Mouse (Mus musculus): ENCODE measurements around the gene Fam207a. TPM values are rescaled to one million over a fixed set of nuclear protein-coding genes. Genes with fewer than 3 reads are reported as not detected.

The Fam207a gene
- 7.2 and 8.8 TPM in 2 replicates for polyA plus RNA-seq (2012)

DNA sequence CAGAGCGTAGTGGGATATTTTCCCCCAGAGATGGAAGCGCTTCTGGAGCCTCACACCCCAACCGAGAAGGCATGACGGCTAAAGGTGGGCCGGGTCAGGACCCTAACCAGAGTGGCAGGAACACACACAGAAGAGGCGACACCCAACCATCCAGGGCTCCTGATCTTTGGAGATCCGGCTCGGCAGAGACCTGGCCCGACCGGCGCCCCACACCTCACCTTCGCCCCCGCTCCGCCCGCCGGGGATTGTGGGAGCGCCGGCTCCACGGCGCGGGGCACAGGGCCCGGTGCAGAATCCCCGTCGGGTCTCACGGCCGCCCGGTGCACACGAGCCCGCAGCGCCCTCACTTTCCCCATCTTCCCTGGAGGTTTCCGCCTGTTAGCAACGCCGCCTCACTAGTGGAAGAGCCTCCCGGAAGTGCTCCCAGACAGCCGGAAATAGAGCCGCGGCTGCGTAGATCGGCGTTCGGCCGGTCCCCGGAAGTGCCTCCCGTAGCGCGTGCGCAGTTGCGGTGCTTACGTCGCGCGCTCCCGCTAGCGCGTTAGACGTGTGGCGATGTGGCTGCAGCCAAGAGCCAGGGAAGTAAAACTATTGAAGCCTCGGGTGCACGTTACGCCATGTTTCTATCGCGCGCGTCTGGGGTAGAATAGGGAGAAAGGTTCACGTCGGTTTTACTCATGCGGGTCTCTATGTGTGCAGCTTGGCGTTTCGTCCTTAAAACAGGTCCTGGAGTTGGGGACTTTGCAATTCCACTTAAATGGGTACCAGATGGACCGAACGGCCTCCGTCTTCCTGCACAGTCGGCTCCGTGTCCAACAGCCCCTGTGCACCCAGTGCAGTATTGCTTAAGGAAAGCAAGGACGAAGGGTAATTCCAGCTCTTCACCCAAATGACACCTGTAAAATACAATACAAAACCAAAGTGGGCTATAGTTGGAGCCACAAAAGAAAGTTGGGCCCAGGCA, at the start of gene Fam207a:
TSS of gene Fam207a (minus strand) at position 401 of the 964 bp plus-strand sequence.
- TF ChIP-seq GATA1 (IDR thresholded peaks at IDR 0.05; ENCODE audit: low read length), result no peak
- no peak for TF ChIP-seq TAL1 (IDR thresholded peaks at IDR 0.05; ENCODE audit: low read length)
- peaks cover 3% of the 10 kb centered on the region; the same call in 1 of the 2 replicates for H3K27me3 ChIP-seq (ENCODE audit: control insufficient read depth)
- H3K4me3 ChIP-seq (replicated peaks), result peak within 1 kb of the TSS; percentile 83
- peaks cover 52% of the 10 kb centered on the region for H3K4me1 ChIP-seq (ENCODE audit: control insufficient read depth)
- H3K9me3 ChIP-seq (ENCODE audit: control insufficient read depth, low read length), result no peaks in the 10 kb centered on the region
- peaks cover 38% of the 10 kb centered on the region for H3K36me3 ChIP-seq (ENCODE audit: control insufficient read depth)

DNA sequence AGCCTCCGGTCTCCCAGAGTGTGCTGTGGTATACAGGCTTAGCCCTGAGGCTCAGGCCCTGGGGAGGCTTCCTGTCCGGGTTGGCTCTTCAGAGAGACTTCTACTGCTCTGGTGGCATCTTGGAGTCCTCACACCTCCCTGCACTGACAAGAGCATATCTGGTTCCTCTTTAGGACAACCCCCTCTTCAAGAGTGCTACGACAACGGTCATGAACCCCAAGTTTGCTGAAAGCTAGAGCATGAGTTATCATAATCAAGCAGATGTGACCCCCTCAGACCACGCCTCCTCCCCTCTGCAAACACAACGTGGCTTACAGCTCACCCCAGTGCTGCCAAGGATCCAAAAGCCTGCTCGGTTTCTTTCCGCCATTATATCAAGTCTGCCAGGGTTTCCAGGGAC, 49.4 kb upstream of the Fam207a start:
- Histone ChIP-seq H3K27me3 (ENCODE audit: control insufficient read depth) (no peaks in the 10 kb centered on the region), H3K4me3 (replicated peaks) (no peak overlapping the region), H3K4me1 (ENCODE audit: control insufficient read depth) (peaks cover 44% of the 10 kb centered on the region), H3K36me3 (ENCODE audit: control insufficient read depth) (no peaks in the 10 kb centered on the region), H3K9me3 (ENCODE audit: control insufficient read depth, low read length) (no peaks in the 10 kb centered on the region)
- no peak for TF ChIP-seq GATA1 (IDR thresholded peaks at IDR 0.05; ENCODE audit: low read length)
- no peak for TF ChIP-seq TAL1 (IDR thresholded peaks at IDR 0.05; ENCODE audit: low read length)

DNA sequence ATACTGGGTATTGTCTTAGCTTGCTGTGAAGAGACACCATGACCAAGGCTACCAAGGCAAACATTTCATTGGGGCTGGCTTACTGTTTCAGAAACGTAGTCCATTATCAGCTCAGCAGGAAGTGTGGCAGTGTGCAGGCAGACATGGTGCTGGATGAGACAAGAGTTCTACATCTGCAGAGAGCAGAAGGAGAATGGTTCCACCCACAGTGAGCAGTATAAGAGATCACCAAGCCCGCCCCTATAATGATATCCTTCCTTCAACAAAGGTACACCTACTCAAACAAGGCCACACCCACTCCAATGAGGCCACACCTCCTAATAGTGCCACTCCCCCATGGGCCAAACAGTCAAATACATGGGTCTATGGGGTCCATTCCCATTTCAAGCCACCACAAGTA, 45.9 kb upstream of the Fam207a start:
- H3K27me3 ChIP-seq (ENCODE audit: control insufficient read depth), result no peaks in the 10 kb centered on the region
- TF ChIP-seq TAL1 (IDR thresholded peaks at IDR 0.05; ENCODE audit: low read length) (no peak), GATA1 (IDR thresholded peaks at IDR 0.05; ENCODE audit: low read length) (no peak)
- peaks cover 42% of the 10 kb centered on the region for H3K4me1 ChIP-seq (ENCODE audit: control insufficient read depth)
- no peaks in the 10 kb centered on the region for H3K9me3 ChIP-seq (ENCODE audit: control insufficient read depth, low read length)
- no peak overlapping the region for H3K4me3 ChIP-seq (replicated peaks)
- no peaks in the 10 kb centered on the region for H3K36me3 ChIP-seq (ENCODE audit: control insufficient read depth)

DNA sequence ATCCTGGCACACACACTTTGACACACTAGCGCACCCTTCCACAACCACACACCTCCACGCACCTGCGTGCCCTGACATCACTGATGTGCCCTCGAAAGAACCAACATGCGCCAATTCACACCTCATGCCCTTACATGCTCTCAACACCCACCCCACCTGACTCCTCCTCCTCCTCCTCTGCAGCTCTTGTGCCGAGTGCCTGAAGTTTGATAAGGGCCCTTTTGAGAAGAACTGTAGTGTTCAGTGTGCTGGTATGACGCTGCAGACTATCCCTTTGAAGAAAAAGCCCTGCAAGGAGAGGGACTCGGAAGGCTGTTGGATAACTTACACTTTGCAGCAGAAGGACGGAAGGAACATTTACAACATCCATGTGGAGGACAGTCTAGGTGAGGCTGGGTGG, 45.2 kb upstream of the Fam207a start:
- H3K36me3 ChIP-seq (ENCODE audit: control insufficient read depth), result no peaks in the 10 kb centered on the region
- H3K9me3 ChIP-seq (ENCODE audit: control insufficient read depth, low read length), result no peaks in the 10 kb centered on the region
- H3K27me3 ChIP-seq (ENCODE audit: control insufficient read depth), result no peaks in the 10 kb centered on the region
- no peak overlapping the region for H3K4me3 ChIP-seq (replicated peaks)
- TF ChIP-seq GATA1 (IDR thresholded peaks at IDR 0.05; ENCODE audit: low read length) (no peak), TAL1 (IDR thresholded peaks at IDR 0.05; ENCODE audit: low read length) (no peak)
- H3K4me1 ChIP-seq (ENCODE audit: control insufficient read depth), result peaks cover 38% of the 10 kb centered on the region

DNA sequence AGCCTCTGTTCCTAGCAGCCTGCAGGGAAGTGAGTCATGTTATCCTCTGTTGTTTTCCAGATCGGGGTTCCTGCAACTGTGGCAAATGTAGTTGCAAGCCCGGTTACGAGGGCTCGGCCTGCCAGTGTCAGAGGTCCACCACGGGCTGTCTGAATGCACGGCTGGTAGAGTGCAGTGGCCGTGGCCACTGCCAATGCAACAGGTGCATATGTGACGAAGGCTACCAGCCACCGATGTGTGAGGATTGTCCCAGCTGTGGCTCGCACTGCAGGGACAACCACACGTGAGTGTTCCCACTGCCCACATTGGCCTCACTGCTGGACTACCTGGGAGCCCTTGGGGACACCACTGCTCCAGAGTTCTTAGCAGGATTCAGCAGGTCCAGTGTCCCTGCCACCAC, 44.5 kb upstream of the Fam207a start:
- H3K36me3 ChIP-seq (ENCODE audit: control insufficient read depth), result no peaks in the 10 kb centered on the region
- no peaks in the 10 kb centered on the region for H3K9me3 ChIP-seq (ENCODE audit: control insufficient read depth, low read length)
- no peak overlapping the region for H3K4me3 ChIP-seq (replicated peaks)
- H3K4me1 ChIP-seq (ENCODE audit: control insufficient read depth), result peaks cover 32% of the 10 kb centered on the region
- TF ChIP-seq TAL1 (IDR thresholded peaks at IDR 0.05; ENCODE audit: low read length) (no peak), GATA1 (IDR thresholded peaks at IDR 0.05; ENCODE audit: low read length) (no peak)
- no peaks in the 10 kb centered on the region for H3K27me3 ChIP-seq (ENCODE audit: control insufficient read depth)

DNA sequence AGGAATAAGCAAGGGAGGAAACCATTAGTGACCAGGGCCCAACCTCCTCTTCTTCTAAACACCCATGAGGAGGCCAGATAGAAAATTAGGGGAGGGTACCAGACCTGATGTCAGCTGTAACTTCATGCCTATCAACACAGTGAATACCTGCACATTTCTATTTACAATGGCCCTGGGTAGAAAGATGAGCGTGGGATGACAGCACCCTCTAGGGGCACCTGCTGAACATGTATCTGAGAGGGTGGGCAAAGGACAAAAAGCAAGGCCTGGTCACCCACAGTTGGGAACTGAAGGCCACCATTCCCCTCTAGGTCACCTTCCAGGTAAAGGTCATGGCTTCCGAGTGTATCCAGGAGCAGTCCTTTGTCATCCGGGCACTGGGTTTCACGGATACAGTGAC, 42.1 kb upstream of the Fam207a start:
- Histone ChIP-seq H3K4me3 (replicated peaks) (no peak overlapping the region), H3K27me3 (ENCODE audit: control insufficient read depth) (no peaks in the 10 kb centered on the region), H3K36me3 (ENCODE audit: control insufficient read depth) (no peaks in the 10 kb centered on the region), H3K4me1 (ENCODE audit: control insufficient read depth) (peaks cover 21% of the 10 kb centered on the region), H3K9me3 (ENCODE audit: control insufficient read depth, low read length) (no peaks in the 10 kb centered on the region)
- no peak for TF ChIP-seq TAL1 (IDR thresholded peaks at IDR 0.05; ENCODE audit: low read length)
- no peak for TF ChIP-seq GATA1 (IDR thresholded peaks at IDR 0.05; ENCODE audit: low read length)

DNA sequence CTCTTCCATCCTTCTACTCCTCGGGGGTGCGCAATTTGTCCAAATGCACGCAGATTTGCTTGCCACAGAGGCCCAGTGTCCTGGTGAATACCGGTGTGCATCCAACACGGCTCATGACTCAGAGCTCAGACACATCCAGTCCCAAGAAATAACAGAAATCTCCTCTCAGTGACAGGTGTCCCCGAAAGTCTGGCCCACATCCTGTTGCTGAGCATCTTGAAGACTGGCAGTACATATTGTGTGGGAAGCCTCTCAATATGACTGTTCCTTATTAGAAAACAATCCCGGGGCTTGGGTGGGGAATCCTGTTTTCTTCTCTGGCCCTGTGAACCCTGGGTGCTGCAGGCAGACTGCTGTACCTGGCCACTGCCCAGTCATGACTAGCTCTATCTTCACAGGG, 41.0 kb upstream of the Fam207a start:
- TF ChIP-seq TAL1 (IDR thresholded peaks at IDR 0.05; ENCODE audit: low read length) (no peak), GATA1 (IDR thresholded peaks at IDR 0.05; ENCODE audit: low read length) (no peak)
- H3K4me1 ChIP-seq (ENCODE audit: control insufficient read depth), result peaks cover 17% of the 10 kb centered on the region

DNA sequence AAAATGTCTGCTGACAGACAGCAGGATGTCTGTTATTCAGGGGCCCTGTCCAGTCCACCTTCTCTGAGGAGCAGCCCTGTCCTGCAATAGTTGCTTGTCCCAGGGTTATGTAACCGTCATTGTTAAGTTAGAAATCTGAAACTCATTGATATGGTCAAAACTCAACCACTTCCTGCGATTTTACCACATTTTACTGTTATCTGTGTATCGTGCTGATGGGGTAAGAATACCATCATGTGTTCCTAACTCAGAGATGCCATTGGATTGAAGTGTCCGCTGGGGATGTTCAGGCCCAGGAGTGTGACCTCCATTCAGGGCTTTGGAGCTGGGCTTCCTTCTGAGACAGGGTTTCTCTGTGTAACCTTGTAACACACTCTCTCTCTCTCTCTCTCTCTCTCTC, 39.3 kb upstream of the Fam207a start:
- Histone ChIP-seq H3K4me3 (replicated peaks) (no peak overlapping the region), H3K36me3 (ENCODE audit: control insufficient read depth) (no peaks in the 10 kb centered on the region; the same call in 1 of the 2 replicates), H3K4me1 (ENCODE audit: control insufficient read depth) (peaks cover 1% of the 10 kb centered on the region; the same call in 1 of the 2 replicates), H3K27me3 (ENCODE audit: control insufficient read depth) (no peaks in the 10 kb centered on the region), H3K9me3 (ENCODE audit: control insufficient read depth, low read length) (no peaks in the 10 kb centered on the region)
- TF ChIP-seq GATA1 (IDR thresholded peaks at IDR 0.05; ENCODE audit: low read length) (no peak), TAL1 (IDR thresholded peaks at IDR 0.05; ENCODE audit: low read length) (no peak)

More for the DNA sequence above, 41.0 kb upstream of the Fam207a start:
- Histone ChIP-seq H3K9me3 (ENCODE audit: control insufficient read depth, low read length) (no peaks in the 10 kb centered on the region), H3K27me3 (ENCODE audit: control insufficient read depth) (no peaks in the 10 kb centered on the region), H3K36me3 (ENCODE audit: control insufficient read depth) (no peaks in the 10 kb centered on the region), H3K4me3 (replicated peaks) (no peak overlapping the region)

DNA sequence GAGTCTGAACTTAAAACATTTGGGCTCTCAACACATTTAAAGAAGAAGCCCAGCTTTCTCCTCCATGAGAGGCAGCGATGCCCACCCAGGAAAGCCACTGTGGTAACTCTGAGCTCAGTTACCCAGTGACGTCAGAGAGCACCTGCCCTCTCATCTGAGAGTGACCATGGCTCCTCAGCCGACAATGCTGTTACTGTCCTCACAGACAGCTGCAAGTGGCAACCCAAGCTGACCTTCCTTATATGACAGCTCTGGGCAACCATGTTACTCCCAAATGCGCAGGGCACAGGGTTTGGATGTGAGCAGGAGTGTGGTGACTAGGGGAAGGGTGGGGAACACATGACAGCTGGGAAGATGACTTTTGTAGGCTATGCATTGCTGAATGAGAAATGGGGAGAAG, 37.7 kb upstream of the Fam207a start:
- no peaks in the 10 kb centered on the region for H3K9me3 ChIP-seq (ENCODE audit: control insufficient read depth, low read length)
- H3K27me3 ChIP-seq (ENCODE audit: control insufficient read depth), result no peaks in the 10 kb centered on the region
- no peak overlapping the region for H3K4me3 ChIP-seq (replicated peaks)
- no peaks in the 10 kb centered on the region; the same call in 1 of the 2 replicates for H3K36me3 ChIP-seq (ENCODE audit: control insufficient read depth)
- H3K4me1 ChIP-seq (ENCODE audit: control insufficient read depth), result no peaks in the 10 kb centered on the region
- TF ChIP-seq GATA1 (IDR thresholded peaks at IDR 0.05; ENCODE audit: low read length), result no peak
- TF ChIP-seq TAL1 (IDR thresholded peaks at IDR 0.05; ENCODE audit: low read length), result no peak
